Mouse (Mus musculus) MEL (cell line): ENCODE data around the gene Cpsf6. TPM values are rescaled to one million over a fixed set of nuclear protein-coding genes. Genes with fewer than 3 reads are reported as not detected.

ENCODE experiments used
- DNase-seq: peaks from one replicate; pipeline ENCODE4 v3.0.0; 2011; ENCODE audit warnings: low read depth, low spot score
- H3K27ac ChIP-seq: 2 replicates; pipeline ENCODE4 v1.5.1; 2012; ENCODE audit warnings: low read depth, mild to moderate bottlenecking, control low read depth, low read length, moderate library complexity; ENCODE audit not compliant: control insufficient read depth
- H3K27me3 ChIP-seq, 2 experiments: fragments of 150-350 bp in 1 of 2; sonication (generic) in 1 of 2; 2 replicates each; pipeline ENCODE4 v1.6.1; 2012; ENCODE audit warnings: low read length in 2 of 2, mild to moderate bottlenecking in 2 of 2, improper control_type of control experiment in 1 of 2, moderate library complexity in 1 of 2; ENCODE audit not compliant: insufficient read depth in 2 of 2, control insufficient read depth in 1 of 2
- H3K36me3 ChIP-seq, 2 experiments: 2 replicates each; pipeline ENCODE4 v1.6.1; 2012 to 2014; ENCODE audit warnings: low read length in 2 of 2, improper control_type of control experiment in 1 of 2, inconsistent platforms in 1 of 2, mild to moderate bottlenecking in 1 of 2; ENCODE audit not compliant: insufficient read depth in 2 of 2, control insufficient read depth in 1 of 2
- H3K4me1 ChIP-seq, 2 experiments: fragments of 150-350 bp in 1 of 2; sonication (generic) in 1 of 2; 2 replicates each; pipeline ENCODE4 v1.6.1; 2012; ENCODE audit warnings: low read length in 2 of 2, improper control_type of control experiment in 1 of 2, mild to moderate bottlenecking in 1 of 2; ENCODE audit not compliant: insufficient read depth in 2 of 2, control insufficient read depth in 1 of 2
- H3K4me3 ChIP-seq, 2 experiments: fragments of 150-350 bp in 1 of 2; sonication (generic) in 1 of 2; 2 replicates each; pipeline ENCODE4 v1.5.1; 2012; ENCODE audit warnings: low read depth in 2 of 2, low read length in 2 of 2, mild to moderate bottlenecking in 2 of 2, moderate library complexity in 2 of 2, control low read depth in 1 of 2, improper control_type of control experiment in 1 of 2; ENCODE audit not compliant: control insufficient read depth in 1 of 2, insufficient read depth in 1 of 2
- H3K79me2 ChIP-seq: 2 replicates; pipeline ENCODE4 v1.6.1; 2012; ENCODE audit warnings: mild to moderate bottlenecking, low read length, moderate library complexity; ENCODE audit not compliant: control insufficient read depth, poor library complexity, insufficient read depth
- H3K9ac ChIP-seq: 2 replicates; pipeline ENCODE4 v1.6.1; 2012; ENCODE audit warnings: low read depth, mild to moderate bottlenecking, control low read depth, low read length, moderate library complexity; ENCODE audit not compliant: control insufficient read depth, poor library complexity, severe bottlenecking
- H3K9me3 ChIP-seq: fragments of 150-350 bp; sonication (generic); replicated peaks from 2 replicates; pipeline ENCODE4 v1.6.1; 2012; ENCODE audit warnings: mild to moderate bottlenecking, low read length, improper control_type of control experiment, moderate library complexity; ENCODE audit not compliant: insufficient read depth
- CHD1 ChIP-seq: IDR thresholded peaks from 2 replicates; pipeline ENCODE4 v1.6.1; 2012; ENCODE audit warnings: low read depth, mild to moderate bottlenecking, inconsistent platforms, low read length, improper control_type of control experiment
- CHD2 ChIP-seq: IDR thresholded peaks from 2 replicates; pipeline ENCODE4 v1.6.1; 2011; ENCODE audit warnings: low read length, improper control_type of control experiment
- HCFC1 ChIP-seq: IDR thresholded peaks from 2 replicates; pipeline ENCODE4 v1.6.1; 2012; ENCODE audit warnings: low read depth, mild to moderate bottlenecking, inconsistent platforms, low read length, improper control_type of control experiment, moderate library complexity
- KAT2A ChIP-seq: conservative IDR thresholded peaks from 2 replicates; pipeline ENCODE4 v1.6.1; 2012; ENCODE audit warnings: low read depth, low read length, improper control_type of control experiment, inconsistent platforms
- MAFK ChIP-seq: IDR thresholded peaks from 2 replicates; pipeline ENCODE4 v1.6.1; 2011; ENCODE audit warnings: low read depth, mild to moderate bottlenecking, low read length, improper control_type of control experiment, borderline replicate concordance
- MAX ChIP-seq: IDR thresholded peaks from 2 replicates; pipeline ENCODE4 v1.6.1; 2011; ENCODE audit warnings: low read length, improper control_type of control experiment
- MEF2A ChIP-seq: IDR thresholded peaks from 2 replicates; pipeline ENCODE4 v1.6.1; 2014; ENCODE audit warnings: low read depth, mild to moderate bottlenecking, inconsistent platforms, low read length, improper control_type of control experiment; ENCODE audit not compliant: poor library complexity, insufficient replicate concordance, severe bottlenecking; ENCODE audit errors: extremely low read depth
- MXI1 ChIP-seq: IDR thresholded peaks from 2 replicates; pipeline ENCODE4 v1.6.1; 2011; ENCODE audit warnings: mild to moderate bottlenecking, low read depth, low read length, improper control_type of control experiment
- MYC ChIP-seq: IDR thresholded peaks from 2 replicates; pipeline ENCODE4 v1.6.1; 2011; ENCODE audit warnings: low read depth, mild to moderate bottlenecking, low read length, improper control_type of control experiment, moderate library complexity
- POLR2AphosphoS2 ChIP-seq: IDR thresholded peaks from 2 replicates; pipeline ENCODE4 v1.6.1; 2011; ENCODE audit warnings: low read length, improper control_type of control experiment
- POLR2AphosphoS5 ChIP-seq: IDR thresholded peaks from 2 replicates; pipeline ENCODE4 v1.6.1; 2012; ENCODE audit warnings: low read depth, borderline replicate concordance, mild to moderate bottlenecking, inconsistent platforms, low read length, moderate library complexity, mixed read lengths
- USF2 ChIP-seq, 2 experiments: IDR thresholded peaks; 2 replicates each; pipeline ENCODE4 v1.6.1; 2011 to 2012; ENCODE audit warnings: improper control_type of control experiment in 2 of 2, low read length in 2 of 2, borderline replicate concordance in 1 of 2, inconsistent platforms in 1 of 2, low read depth in 1 of 2, mild to moderate bottlenecking in 1 of 2; ENCODE audit not compliant: insufficient read depth in 1 of 2
- ZKSCAN1 ChIP-seq: IDR thresholded peaks from 2 replicates; pipeline ENCODE4 v1.6.1; 2012; ENCODE audit warnings: low read depth, mild to moderate bottlenecking, inconsistent platforms, low read length, improper control_type of control experiment, moderate library complexity
- ZNF384 ChIP-seq: IDR thresholded peaks from 2 replicates; pipeline ENCODE4 v1.6.1; 2012; ENCODE audit warnings: low read depth, mild to moderate bottlenecking, inconsistent platforms, low read length, improper control_type of control experiment
- polyA plus RNA-seq, 2 experiments: library from polyadenylated mRNA; stranded (reverse) in 1 of 2; unstranded in 1 of 2; fragments of >175 nt in 1 of 2; fragments of >200 nt in 1 of 2; gene quantifications; 2 replicates each; pipeline versions ENCODE4 v1.2.1 to v1.2.4; 2012; ENCODE audit warnings: low replicate concordance in 2 of 2, low read depth in 1 of 2; ENCODE audit not compliant: insufficient read length in 2 of 2, insufficient read depth in 1 of 2, missing spikeins in 1 of 2
- total RNA-seq: library from RNA; depleted of rRNA; stranded (reverse); fragments of 300-350 nt; gene quantifications from 2 replicates; pipeline ENCODE4 v1.2.3, GENCODE M21; 2012

Gene Cpsf6
- total and polyA plus RNA-seq, 3 experiments: 85.7 to 88.2 TPM; not detected in 1

GRCm38 (mm10) chr10:117422174-117422808, 42.5 kb upstream of the Cpsf6 start:
- peaks cover 2 to 7% of the 10 kb centered on the region in 2 experiments; a peak in 2 of 4 replicates for H3K4me1 ChIP-seq
- no peak for TF ChIP-seq HCFC1
- no peak for TF ChIP-seq ZNF384
- no peak for TF ChIP-seq CHD1
- TF ChIP-seq USF2 (IDR thresholded peaks at IDR 0.05; ENCODE audit: borderline replicate concordance in 1 of 2, insufficient read depth in 1 of 2, low read depth in 1 of 2, low read length in 2 of 2): no peak
- TF ChIP-seq ZKSCAN1: no peak
- TF ChIP-seq MAX: no peak
- TF ChIP-seq MYC: no peak
- TF ChIP-seq CHD2: no peak
- TF ChIP-seq MAFK: no peak
- no peak for TF ChIP-seq KAT2A
- no peak for TF ChIP-seq POLR2AphosphoS2
- TF ChIP-seq MXI1: no peak
- TF ChIP-seq POLR2AphosphoS5: no peak
- H3K36me3 ChIP-seq: peaks cover 0 to 5% of the 10 kb centered on the region in 2 experiments; a peak in 1 of 4 replicates

DNA sequence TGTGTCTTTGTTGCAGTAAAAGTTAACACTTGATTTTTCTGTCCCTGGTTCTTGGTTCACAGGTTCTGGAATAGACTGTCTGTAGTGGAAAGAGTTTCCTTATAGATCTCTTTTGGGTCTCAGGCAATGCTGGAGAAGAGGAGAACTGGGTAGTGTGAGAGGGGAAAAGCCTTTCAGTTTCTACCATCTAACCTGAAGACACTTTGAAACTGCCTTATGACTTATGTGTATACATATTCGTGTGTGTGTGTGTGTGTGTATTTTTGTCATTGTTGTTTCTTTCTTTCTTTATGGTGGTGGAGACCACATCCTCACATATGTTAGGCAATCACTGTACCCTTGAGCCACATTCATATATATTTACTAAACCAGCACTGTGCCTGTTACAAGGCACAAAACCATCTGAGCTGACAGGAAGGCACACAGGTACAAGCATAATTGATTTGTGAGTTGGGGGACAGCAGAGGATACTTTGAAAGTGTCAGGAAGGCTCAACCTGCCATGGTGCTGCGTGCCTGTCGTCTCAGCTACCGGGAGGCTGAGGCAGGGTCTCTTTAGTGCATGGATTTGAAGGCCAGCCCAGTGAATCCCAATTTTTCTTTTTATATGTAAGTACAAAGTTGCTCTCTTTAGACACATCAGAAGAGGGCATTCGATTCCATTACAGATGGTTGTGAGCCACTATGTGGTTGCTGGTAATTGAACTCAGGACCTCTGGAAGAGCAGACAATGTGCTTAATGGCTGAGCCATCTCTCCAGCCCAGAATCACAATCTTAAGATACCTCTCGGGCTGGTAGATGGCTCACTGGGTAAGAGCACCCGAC, 41.7 kb upstream of the Cpsf6 start:
- H3K36me3 ChIP-seq: peaks cover 0 to 5% of the 10 kb centered on the region in 2 experiments; a peak in 1 of 4 replicates
- no peaks in the 10 kb centered on the region; the same call in 1 of the 2 replicates for H3K79me2 ChIP-seq
- DNase-seq: no peak
- TF ChIP-seq MYC: no peak
- no peak for TF ChIP-seq MEF2A
- TF ChIP-seq, all 39 proteins: peak for 0
- Histone ChIP-seq H3K9me3 (no peaks in the 10 kb centered on the region), H3K27ac (no peak overlapping the region), H3K4me3 (no peak overlapping the region), H3K4me1 (peaks cover 2 to 9% of the 10 kb centered on the region in 2 experiments; a peak in 2 of 4 replicates), H3K9ac (no peak overlapping the region), H3K27me3 (no peaks in the 10 kb centered on the region)

More at GRCm38 (mm10) chr10:117422174-117422808, 42.5 kb upstream of the Cpsf6 start:
- Histone ChIP-seq H3K27me3 (no peaks in the 10 kb centered on the region), H3K9me3 (no peaks in the 10 kb centered on the region), H3K4me3 (no peak overlapping the region), H3K9ac (no peak overlapping the region), H3K27ac (no peak overlapping the region), H3K79me2 (no peaks in the 10 kb centered on the region; the same call in 1 of the 2 replicates)
- no peak for DNase-seq
